8 mouse cellular contexts compared by ENCODE assay signal in genomic region chr3:89320581-89321182, GRCm38 (mm10). TPM values are rescaled to one million over a fixed set of nuclear protein-coding genes. Genes with fewer than 3 reads are reported as not detected.
A peak's percentile ranks its signal among the peaks of the same experiment; 100 is the strongest.
DNase-seq lines count a peak whose midpoint lies in the region; ATAC-seq and TF ChIP-seq lines count a peak whose summit lies in the region.

No protein-coding gene starts in this region.

- DNase-seq in cerebellum, adult 2 months = no peak
- no peak for DNase-seq in cerebellum, adult 9-10 months
- DNase-seq in embryo, embryonic 9.5 days (ENCODE audit: extremely low spot score) = peak; percentile 82
- peak; percentile 86 for DNase-seq in hindbrain, postnatal 0 days (ENCODE audit: low spot score)
- DNase-seq in liver, embryonic 13.5 days = no peak
- DNase-seq in right cerebral cortex, postnatal 14 days = peak; percentile 63
- DNase-seq in ovary, postnatal 36 days (ENCODE audit: low spot score) = no peak

- no peaks in the 10 kb centered on the region for H3K79me2 ChIP-seq in C2C12 (ENCODE audit: control insufficient read depth, insufficient read depth)

- no peak overlapping the region for H3K27ac ChIP-seq in cerebellum, adult 2 months (ENCODE audit: insufficient read depth, low read length)
- peak overlapping the region; percentile 88 for H3K27ac ChIP-seq in hindbrain, postnatal 0 days
- H3K27ac ChIP-seq in liver, embryonic 13.5 days = no peak overlapping the region

- TF ChIP-seq CTCF in cerebellum, adult 2 months (IDR thresholded peaks at IDR 0.05; ENCODE audit: borderline replicate concordance, insufficient read depth, low read depth, low read length) = no peak
- TF ChIP-seq CTCF in C2C12 (IDR thresholded peaks at IDR 0.05; ENCODE audit: control insufficient read depth, insufficient read depth, insufficient read length) = no peak
- TF ChIP-seq CTCF in hindbrain, postnatal 0 days (IDR thresholded peaks at IDR 0.05; ENCODE audit: low read depth) = no peak

- H3K9me3 ChIP-seq in hindbrain, postnatal 0 days (ENCODE audit: low read length) = no peaks in the 10 kb centered on the region
- H3K9me3 ChIP-seq in liver, embryonic 13.5 days (replicated peaks) = no peaks in the 10 kb centered on the region

- under 1% methylated on average over 41 of the region's 41 CpGs for WGBS in cerebellum, adult 2 months
- under 1% methylated on average over 41 of the region's 41 CpGs for WGBS in hindbrain, postnatal 0 days
- WGBS in liver, embryonic 13.5 days (ENCODE audit: insufficient replicate concordance) = under 1% methylated on average over 26 of the region's 41 CpGs

- H3K4me2 ChIP-seq in hindbrain, postnatal 0 days (ENCODE audit: low read depth, low read length) = peak overlapping the region; percentile 77
- H3K4me2 ChIP-seq in liver, embryonic 13.5 days = peak overlapping the region; percentile 66

- H3ac ChIP-seq in C2C12 (ENCODE audit: control insufficient read depth, insufficient read length, low read depth) = no peak overlapping the region

- TF ChIP-seq POLR2A in cerebellum, adult 2 months (IDR thresholded peaks at IDR 0.05; ENCODE audit: borderline replicate concordance, insufficient read depth, low read length) = no peak

- H3K4me1 ChIP-seq in cerebellum, adult 2 months (ENCODE audit: control insufficient read depth, insufficient read depth, low read length) = peaks cover 13% of the 10 kb centered on the region
- H3K4me1 ChIP-seq in hindbrain, postnatal 0 days (ENCODE audit: insufficient read depth, low read length) = peaks cover 11% of the 10 kb centered on the region
- peaks cover 47% of the 10 kb centered on the region for H3K4me1 ChIP-seq in liver, embryonic 13.5 days (replicated peaks)

- peaks cover 6% of the 10 kb centered on the region; the same call in 1 of the 2 replicates for H3K27me3 ChIP-seq in cerebellum, adult 2 months (ENCODE audit: control insufficient read depth, insufficient read depth, low read length)
- peaks cover 26% of the 10 kb centered on the region for H3K27me3 ChIP-seq in C2C12 (ENCODE audit: control insufficient read depth, insufficient read depth, insufficient read length)
- H3K27me3 ChIP-seq in hindbrain, postnatal 0 days (ENCODE audit: insufficient read depth, low read length) = no peaks in the 10 kb centered on the region
- H3K27me3 ChIP-seq in liver, embryonic 13.5 days = peaks cover 99% of the 10 kb centered on the region

- no peaks in the 10 kb centered on the region for H3K36me3 ChIP-seq in C2C12 (ENCODE audit: control insufficient read depth, insufficient read depth)
- H3K36me3 ChIP-seq in hindbrain, postnatal 0 days (ENCODE audit: insufficient read depth, low read length) = no peaks in the 10 kb centered on the region
- H3K36me3 ChIP-seq in liver, embryonic 13.5 days = no peaks in the 10 kb centered on the region

- H3K79me3 ChIP-seq in C2C12 (ENCODE audit: low read depth) = no peaks in the 10 kb centered on the region

- peak overlapping the region; percentile 3 for H3K4me3 ChIP-seq in cerebellum, adult 2 months (replicated peaks; ENCODE audit: insufficient read depth, low read depth, low read length)
- H3K4me3 ChIP-seq in C2C12 (ENCODE audit: insufficient read depth, poor library complexity, severe bottlenecking) = no peak overlapping the region
- peak overlapping the region; percentile 67 for H3K4me3 ChIP-seq in hindbrain, postnatal 0 days (ENCODE audit: low read length)
- peak overlapping the region; percentile 47 for H3K4me3 ChIP-seq in liver, embryonic 13.5 days (replicated peaks)

- peak overlapping the region; percentile 82 for H3K9ac ChIP-seq in hindbrain, postnatal 0 days (replicated peaks; ENCODE audit: low read length)
- no peak overlapping the region for H3K9ac ChIP-seq in liver, embryonic 13.5 days

- ATAC-seq in hindbrain, postnatal 0 days = peak; percentile 39
- no peak for ATAC-seq in liver, embryonic 13.5 days (ENCODE audit: low read depth)

TF ChIP-seq in C2C12, 6 proteins besides CTCF, POLR2A, EP300 and RAD21:
- no peak for TF ChIP-seq FOSL1 (IDR thresholded peaks at IDR 0.05; ENCODE audit: insufficient read depth, low read length, poor library complexity, severe bottlenecking)
- TF ChIP-seq USF1 (IDR thresholded peaks at IDR 0.05; ENCODE audit: low read depth) = peak; percentile 75

RNA-seq across cellular contexts. Expression of gene Efna3, which starts 2.1 kb away (rescaled TPM):
- polyA plus RNA-seq in cerebellum, adult 2 months (2012; rRNA removed) = 31.9 and 37.0 TPM in 2 replicates
- 2.9 TPM for polyA plus RNA-seq in C2C12 (2012; fragmentation: generic; extraction: Trizol)
- 107 and 171 TPM in 2 replicates for total RNA-seq in hindbrain, postnatal 0 days (2014; rRNA removed)
- 57.0 and 61.4 TPM in 2 replicates for polyA plus RNA-seq in hindbrain, postnatal 0 days (2015; fragmentation: Nextera tagmentation; extraction: Ambion mirVana)
- 0.32 and 0.41 TPM in 2 replicates for polyA plus RNA-seq in liver, embryonic 13.5 days (2015; fragmentation: Nextera tagmentation; extraction: Ambion mirVana)

RNA-seq across cellular contexts. Expression of gene Efna4, which starts 17.1 kb away (rescaled TPM):
- 0.36 and 0.64 TPM in 2 replicates for polyA plus RNA-seq in cerebellum, adult 2 months (2012; rRNA removed)
- polyA plus RNA-seq in C2C12 (2012; fragmentation: generic; extraction: Trizol) = 13.3 TPM
- 7.6 and 9.6 TPM in 2 replicates for total RNA-seq in hindbrain, postnatal 0 days (2014; rRNA removed)
- polyA plus RNA-seq in hindbrain, postnatal 0 days (2015; fragmentation: Nextera tagmentation; extraction: Ambion mirVana) = 3.5 and 4.2 TPM in 2 replicates
- 1.0 and 1.2 TPM in 2 replicates for polyA plus RNA-seq in liver, embryonic 13.5 days (2015; fragmentation: Nextera tagmentation; extraction: Ambion mirVana)

RNA-seq across cellular contexts. Expression of gene Adam15, which starts 29.1 kb away (rescaled TPM):
- polyA plus RNA-seq in cerebellum, adult 2 months (2012; rRNA removed) = 142 and 147 TPM in 2 replicates
- 60.2 TPM for polyA plus RNA-seq in C2C12 (2012; fragmentation: generic; extraction: Trizol)
- 94.4 and 107 TPM in 2 replicates for total RNA-seq in hindbrain, postnatal 0 days (2014; rRNA removed)
- 67.6 and 73.2 TPM in 2 replicates for polyA plus RNA-seq in hindbrain, postnatal 0 days (2015; fragmentation: Nextera tagmentation; extraction: Ambion mirVana)
- 9.5 and 9.6 TPM in 2 replicates for polyA plus RNA-seq in liver, embryonic 13.5 days (2015; fragmentation: Nextera tagmentation; extraction: Ambion mirVana)

RNA-seq across cellular contexts. Expression of gene Efna1, which starts 39.7 kb away (rescaled TPM):
- 14.2 and 14.7 TPM in 2 replicates for polyA plus RNA-seq in cerebellum, adult 2 months (2012; rRNA removed)
- polyA plus RNA-seq in C2C12 (2012; fragmentation: generic; extraction: Trizol) = 13.9 TPM
- total RNA-seq in hindbrain, postnatal 0 days (2014; rRNA removed) = 3.9 and 5.9 TPM in 2 replicates
- 7.4 and 10.9 TPM in 2 replicates for polyA plus RNA-seq in hindbrain, postnatal 0 days (2015; fragmentation: Nextera tagmentation; extraction: Ambion mirVana)
- 4.3 and 4.6 TPM in 2 replicates for polyA plus RNA-seq in liver, embryonic 13.5 days (2015; fragmentation: Nextera tagmentation; extraction: Ambion mirVana)

RNA-seq across cellular contexts. Expression of gene Dcst2, which starts 41.1 kb away (rescaled TPM):
- polyA plus RNA-seq in cerebellum, adult 2 months (2012; rRNA removed) = 0.32 and 0.36 TPM in 2 replicates
- polyA plus RNA-seq in C2C12 (2012; fragmentation: generic; extraction: Trizol) = 0.01 TPM
- total RNA-seq in hindbrain, postnatal 0 days (2014; rRNA removed) = 0.07 and 0.31 TPM in 2 replicates
- polyA plus RNA-seq in hindbrain, postnatal 0 days (2015; fragmentation: Nextera tagmentation; extraction: Ambion mirVana) = 0.20 and 0.42 TPM in 2 replicates
- 0.07 and 0.08 TPM in 2 replicates for polyA plus RNA-seq in liver, embryonic 13.5 days (2015; fragmentation: Nextera tagmentation; extraction: Ambion mirVana)

Comparison
In these comparisons a context has a peak if more than half of its experiments do, and no peak if none do; other contexts are left out.
1. DNase-seq: peak in embryo, embryonic 9.5 days (single experiment), hindbrain, postnatal 0 days (single experiment) and right cerebral cortex, postnatal 14 days (single experiment); none in cerebellum, adult 2 months (0 of 2), cerebellum, adult 9-10 months (single experiment), liver, embryonic 13.5 days (single experiment) and ovary, postnatal 36 days (single experiment).